Mouse (Mus musculus): ENCODE measurements around the gene Wwox. TPM values are rescaled to one million over a fixed set of nuclear protein-coding genes. Genes with fewer than 3 reads are reported as not detected.

The Wwox gene
- polyA plus RNA-seq, 1 experiment, result not detected

DNA sequence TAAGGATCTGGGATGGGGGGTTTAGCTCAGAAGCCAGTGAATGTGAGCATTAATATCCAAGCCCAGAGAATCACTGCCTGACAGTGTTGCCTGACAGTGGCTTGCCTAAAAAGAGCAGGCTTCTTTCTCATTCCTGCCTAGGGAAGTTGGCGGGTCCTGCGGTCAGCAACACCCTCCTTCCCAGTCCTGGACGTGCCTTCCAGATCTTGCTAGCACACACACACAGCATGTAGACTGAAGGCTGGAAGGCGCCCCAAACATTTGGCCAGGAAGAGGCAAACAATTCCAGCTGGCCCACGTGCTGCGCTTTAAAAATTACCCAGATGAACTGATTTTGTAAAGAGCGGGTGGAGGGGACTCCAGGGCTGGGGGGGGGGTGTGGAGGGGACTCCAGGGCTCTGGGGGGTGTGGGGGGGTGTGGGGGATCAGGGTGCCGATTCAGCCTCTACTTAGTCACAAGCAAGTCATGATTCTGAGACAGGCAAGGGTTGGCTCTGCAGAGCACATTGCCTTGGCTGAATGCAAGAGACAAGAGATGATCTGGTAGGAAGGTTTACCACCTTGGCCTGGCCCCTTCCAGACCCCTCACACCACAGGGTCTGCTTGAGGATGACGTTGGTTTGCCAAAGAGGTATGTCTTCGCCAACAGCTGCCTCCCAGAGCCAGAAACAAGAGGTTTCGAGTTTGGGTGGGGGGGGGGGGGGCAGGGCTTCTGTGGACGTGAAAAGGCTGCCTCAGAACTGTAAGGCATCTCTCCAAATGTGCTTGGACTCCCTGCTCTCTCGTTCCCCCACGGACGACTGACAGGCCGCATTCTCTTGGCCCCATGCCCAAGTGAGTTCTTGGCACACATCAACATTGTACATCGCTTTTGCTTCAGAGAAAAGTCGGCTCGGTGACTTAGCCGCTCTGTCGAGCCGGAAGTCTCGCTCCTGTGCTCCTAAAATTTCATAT lies 334.3 kb downstream of the Wwox start:
- H3K27ac ChIP-seq (ENCODE audit: insufficient read depth, low read depth, low read length), result no peak overlapping the region
- TF ChIP-seq CTCF (IDR thresholded peaks at IDR 0.05; ENCODE audit: insufficient read depth, low read depth, low read length) (no peak), POLR2A (IDR thresholded peaks at IDR 0.05; ENCODE audit: insufficient read depth, low read depth, low read length) (no peak)
- peaks cover 2% of the 10 kb centered on the region; the same call in 1 of the 2 replicates for H3K4me1 ChIP-seq (ENCODE audit: control insufficient read depth, insufficient read depth, low read length)
- no peak overlapping the region for H3K4me3 ChIP-seq (ENCODE audit: insufficient read depth, low read depth, low read length)
- WGBS, result 28% methylated on average over 23 of the region's 23 CpGs

DNA sequence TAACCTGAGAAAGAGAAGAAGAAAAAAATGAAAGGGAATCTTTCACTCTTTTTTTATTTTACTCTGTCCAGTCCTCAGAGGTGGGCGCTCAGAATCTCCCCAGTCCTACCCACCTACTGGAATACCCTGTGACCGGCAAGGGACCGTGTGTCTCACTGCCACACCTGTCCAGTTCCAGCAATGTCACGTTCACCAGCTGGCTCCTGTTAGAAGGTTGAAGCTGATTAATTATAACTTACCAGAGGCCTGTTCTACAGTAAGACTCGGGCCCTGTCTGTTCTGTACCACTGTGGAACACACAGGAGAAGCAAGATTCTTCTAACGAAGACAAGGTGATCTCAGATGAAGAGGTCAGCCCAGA lies 334.9 kb downstream of the Wwox start:
- H3K27ac ChIP-seq (ENCODE audit: insufficient read depth, low read depth, low read length), result no peak overlapping the region
- TF ChIP-seq CTCF (IDR thresholded peaks at IDR 0.05; ENCODE audit: insufficient read depth, low read depth, low read length) (no peak), POLR2A (IDR thresholded peaks at IDR 0.05; ENCODE audit: insufficient read depth, low read depth, low read length) (no peak)
- H3K4me1 ChIP-seq (ENCODE audit: control insufficient read depth, insufficient read depth, low read length), result peaks cover 2% of the 10 kb centered on the region; the same call in 1 of the 2 replicates
- 87% methylated on average over 6 of the region's 6 CpGs for WGBS
- H3K4me3 ChIP-seq (ENCODE audit: insufficient read depth, low read depth, low read length), result no peak overlapping the region

DNA sequence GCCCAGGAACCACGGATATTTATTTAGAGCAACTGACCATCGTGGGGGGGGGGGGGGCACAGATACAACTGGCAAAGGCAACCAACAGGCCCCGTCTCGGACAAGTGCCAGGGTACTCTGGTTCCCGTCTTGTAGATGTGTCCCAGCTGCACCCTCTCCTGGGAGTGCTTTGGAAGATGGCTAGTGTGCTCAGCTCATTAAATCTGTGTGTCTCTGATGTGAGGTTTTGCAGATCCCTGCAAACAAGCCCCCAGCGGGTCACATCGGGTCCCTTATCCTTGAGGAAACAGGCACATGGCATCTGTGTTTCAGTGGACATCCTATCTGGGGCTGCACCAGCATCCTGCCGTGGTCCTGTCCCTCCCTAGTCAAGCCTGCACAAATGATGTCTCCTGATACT lies 336.1 kb downstream of the Wwox start:
- Histone ChIP-seq H3K27ac (ENCODE audit: insufficient read depth, low read depth, low read length) (no peak overlapping the region), H3K4me1 (ENCODE audit: control insufficient read depth, insufficient read depth, low read length) (peaks cover 2% of the 10 kb centered on the region; the same call in 1 of the 2 replicates), H3K4me3 (ENCODE audit: insufficient read depth, low read depth, low read length) (no peak overlapping the region)
- TF ChIP-seq CTCF (IDR thresholded peaks at IDR 0.05; ENCODE audit: insufficient read depth, low read depth, low read length) (no peak), POLR2A (IDR thresholded peaks at IDR 0.05; ENCODE audit: insufficient read depth, low read depth, low read length) (no peak)
- 89% methylated on average over 8 of the region's 8 CpGs for WGBS

DNA sequence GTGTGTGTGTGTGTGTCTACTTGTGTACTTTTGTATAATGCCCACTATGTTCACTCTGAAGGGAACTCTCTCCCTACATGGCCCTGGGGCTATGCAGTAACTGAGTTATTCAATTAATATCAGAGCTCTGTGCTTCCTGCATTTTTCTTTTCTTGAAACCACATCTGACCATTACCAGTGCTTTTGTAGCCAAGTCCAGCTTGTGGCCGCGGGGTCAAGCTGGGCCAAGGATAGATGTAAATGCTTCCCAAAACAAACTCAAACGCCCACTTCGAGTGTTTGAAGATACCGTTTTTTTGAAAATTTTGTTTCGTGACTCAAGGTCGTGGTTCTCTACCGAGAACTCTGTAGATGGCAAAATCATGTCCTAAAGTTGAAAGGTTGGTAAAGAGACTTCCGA lies 337.2 kb downstream of the Wwox start:
- WGBS, result 93% methylated on average over 9 of the region's 9 CpGs
- Histone ChIP-seq H3K4me3 (ENCODE audit: insufficient read depth, low read depth, low read length) (no peak overlapping the region), H3K27ac (ENCODE audit: insufficient read depth, low read depth, low read length) (no peak overlapping the region), H3K4me1 (ENCODE audit: control insufficient read depth, insufficient read depth, low read length) (peaks cover 5% of the 10 kb centered on the region; the same call in 1 of the 2 replicates)
- no peak for TF ChIP-seq POLR2A (IDR thresholded peaks at IDR 0.05; ENCODE audit: insufficient read depth, low read depth, low read length)
- no peak for TF ChIP-seq CTCF (IDR thresholded peaks at IDR 0.05; ENCODE audit: insufficient read depth, low read depth, low read length)

DNA sequence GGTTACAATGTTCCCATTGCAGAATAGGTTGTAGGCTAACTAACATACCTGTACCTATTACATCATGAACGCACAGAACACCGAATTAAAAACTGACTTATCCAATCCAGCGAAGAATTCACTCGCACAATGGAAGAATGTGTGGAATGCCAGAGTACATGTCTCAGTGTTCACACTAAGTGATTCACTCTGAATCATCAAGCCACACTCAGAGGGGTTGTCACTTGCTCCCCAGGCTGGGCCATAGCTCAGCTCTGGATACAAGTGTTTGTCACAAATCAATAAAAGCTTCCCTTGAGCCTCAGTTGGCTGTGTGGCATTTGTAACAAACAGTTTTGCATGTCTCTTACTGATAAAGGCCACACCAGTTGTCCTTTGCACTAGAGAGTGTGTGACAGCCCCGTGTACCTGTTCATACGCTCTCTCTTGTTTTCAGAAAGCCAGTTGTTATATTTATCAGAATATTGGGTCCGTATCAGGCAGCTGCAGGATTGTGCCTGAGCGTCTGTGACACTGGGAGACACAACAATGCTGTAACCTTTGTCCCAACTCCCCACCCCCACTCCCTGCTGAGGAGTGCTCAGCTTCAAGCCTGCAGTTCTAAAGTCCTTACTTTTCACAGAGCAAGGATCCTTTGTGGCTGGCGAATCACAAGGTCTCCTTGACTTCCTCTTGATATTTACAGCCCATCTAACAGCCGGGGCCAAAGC lies 338.0 kb downstream of the Wwox start:
- TF ChIP-seq POLR2A (IDR thresholded peaks at IDR 0.05; ENCODE audit: insufficient read depth, low read depth, low read length), result no peak
- no peak for TF ChIP-seq CTCF (IDR thresholded peaks at IDR 0.05; ENCODE audit: insufficient read depth, low read depth, low read length)
- no peak overlapping the region for H3K27ac ChIP-seq (ENCODE audit: insufficient read depth, low read depth, low read length)
- H3K4me3 ChIP-seq (ENCODE audit: insufficient read depth, low read depth, low read length), result no peak overlapping the region
- peaks cover 7% of the 10 kb centered on the region; the same call in 1 of the 2 replicates for H3K4me1 ChIP-seq (ENCODE audit: control insufficient read depth, insufficient read depth, low read length)
- 87% methylated on average over 10 of the region's 10 CpGs for WGBS

DNA sequence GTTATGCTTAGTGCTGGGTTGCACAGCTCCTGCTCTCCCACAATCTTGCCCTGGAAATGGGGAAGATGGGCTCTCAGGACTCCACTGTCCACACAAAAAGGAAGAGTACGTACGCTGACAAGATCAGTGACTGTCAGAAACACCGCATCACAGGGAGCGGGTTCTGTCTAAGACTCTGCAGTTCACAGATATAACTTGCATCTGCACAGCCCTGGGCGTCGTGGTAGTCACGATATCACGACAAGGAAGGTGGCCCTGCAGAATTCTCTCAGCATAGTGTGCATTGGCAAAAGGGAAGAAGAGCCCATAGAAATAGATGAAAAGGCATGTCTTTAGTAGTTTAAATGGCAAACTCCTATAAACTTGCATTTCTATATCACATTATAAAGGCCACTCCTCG lies 339.5 kb downstream of the Wwox start:
- Histone ChIP-seq H3K27ac (ENCODE audit: insufficient read depth, low read depth, low read length) (no peak overlapping the region), H3K4me3 (ENCODE audit: insufficient read depth, low read depth, low read length) (no peak overlapping the region), H3K4me1 (ENCODE audit: control insufficient read depth, insufficient read depth, low read length) (peaks cover 5% of the 10 kb centered on the region; the same call in 1 of the 2 replicates)
- TF ChIP-seq POLR2A (IDR thresholded peaks at IDR 0.05; ENCODE audit: insufficient read depth, low read depth, low read length) (no peak), CTCF (IDR thresholded peaks at IDR 0.05; ENCODE audit: insufficient read depth, low read depth, low read length) (no peak)
- 95% methylated on average over 9 of the region's 9 CpGs for WGBS

DNA sequence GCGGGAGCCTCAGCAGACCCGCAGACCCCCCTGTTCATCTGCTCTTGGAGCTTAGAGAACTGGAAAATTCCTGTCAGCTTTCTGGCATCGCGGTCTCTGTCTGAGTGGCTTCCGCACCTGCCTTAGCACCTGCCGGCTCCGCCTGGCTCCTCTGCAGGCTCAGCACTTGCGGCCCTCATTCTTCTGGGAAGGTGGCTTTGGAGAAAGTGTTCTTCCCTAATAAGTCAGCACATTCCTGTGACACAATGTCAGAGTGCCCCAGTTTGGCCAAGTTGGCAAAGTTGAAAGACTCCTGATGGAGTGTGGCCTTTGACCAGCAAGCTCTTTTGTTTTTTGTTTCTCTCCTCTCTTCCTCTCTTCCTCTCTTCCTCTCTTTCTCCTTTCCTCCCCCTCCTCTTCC lies 343.9 kb downstream of the Wwox start:
- WGBS, result 89% methylated on average over 8 of the region's 8 CpGs
- H3K4me1 ChIP-seq (ENCODE audit: control insufficient read depth, insufficient read depth, low read length), result peaks cover 5% of the 10 kb centered on the region; the same call in 1 of the 2 replicates
- no peak overlapping the region for H3K4me3 ChIP-seq (ENCODE audit: insufficient read depth, low read depth, low read length)
- no peak overlapping the region for H3K27ac ChIP-seq (ENCODE audit: insufficient read depth, low read depth, low read length)
- no peak for TF ChIP-seq POLR2A (IDR thresholded peaks at IDR 0.05; ENCODE audit: insufficient read depth, low read depth, low read length)
- no peak for TF ChIP-seq CTCF (IDR thresholded peaks at IDR 0.05; ENCODE audit: insufficient read depth, low read depth, low read length)

DNA sequence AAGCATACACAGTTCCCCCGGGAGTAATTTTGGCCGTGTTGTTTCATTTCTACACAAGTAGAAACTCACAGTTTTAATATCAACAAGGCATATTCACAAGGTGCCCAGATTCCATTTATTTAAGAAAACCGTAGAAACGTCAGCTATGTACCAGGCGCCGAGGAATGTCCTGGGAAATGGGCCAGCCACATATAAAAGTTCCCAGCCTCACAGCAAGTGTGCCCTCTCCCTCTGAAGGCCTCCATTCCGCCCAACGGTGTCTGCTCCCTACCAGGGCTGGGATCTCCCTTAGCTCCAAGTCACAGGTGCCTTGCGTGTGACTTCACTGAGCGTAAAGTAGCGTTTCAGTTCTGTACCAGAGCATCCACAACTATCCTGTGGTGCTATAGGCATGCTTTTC lies 346.4 kb downstream of the Wwox start:
- Histone ChIP-seq H3K27ac (ENCODE audit: insufficient read depth, low read depth, low read length) (no peak overlapping the region), H3K4me3 (ENCODE audit: insufficient read depth, low read depth, low read length) (no peak overlapping the region), H3K4me1 (ENCODE audit: control insufficient read depth, insufficient read depth, low read length) (peaks cover 5% of the 10 kb centered on the region; the same call in 1 of the 2 replicates)
- whole genome bisulfite sequencing, result 91% methylated on average over 11 of the region's 11 CpGs
- TF ChIP-seq CTCF (IDR thresholded peaks at IDR 0.05; ENCODE audit: insufficient read depth, low read depth, low read length), result no peak
- TF ChIP-seq POLR2A (IDR thresholded peaks at IDR 0.05; ENCODE audit: insufficient read depth, low read depth, low read length), result no peak

DNA sequence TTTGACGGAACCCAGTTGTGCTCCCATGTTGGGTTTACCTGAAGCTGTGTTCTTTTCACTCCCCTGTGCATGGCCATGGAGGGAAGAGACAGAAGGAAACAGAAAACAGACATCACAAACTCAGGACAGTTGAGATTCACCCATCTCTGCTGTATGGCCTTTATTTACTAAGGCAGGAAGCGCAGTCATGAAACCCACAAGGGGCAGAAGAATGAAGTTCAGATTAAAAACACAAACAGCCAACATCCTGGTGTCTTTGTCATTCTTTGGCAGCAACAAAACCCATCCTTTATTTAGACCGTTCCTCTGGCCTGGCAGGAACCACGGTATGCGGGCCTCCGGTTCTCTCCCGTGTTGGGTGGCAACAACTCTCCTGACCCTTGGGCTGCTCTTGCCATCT lies 350.2 kb downstream of the Wwox start:
- Histone ChIP-seq H3K27ac (ENCODE audit: insufficient read depth, low read depth, low read length) (no peak overlapping the region), H3K4me1 (ENCODE audit: control insufficient read depth, insufficient read depth, low read length) (no peaks in the 10 kb centered on the region), H3K4me3 (ENCODE audit: insufficient read depth, low read depth, low read length) (no peak overlapping the region)
- TF ChIP-seq POLR2A (IDR thresholded peaks at IDR 0.05; ENCODE audit: insufficient read depth, low read depth, low read length) (no peak), CTCF (IDR thresholded peaks at IDR 0.05; ENCODE audit: insufficient read depth, low read depth, low read length) (no peak)
- WGBS, result 93% methylated on average over 7 of the region's 7 CpGs
